Mouse (Mus musculus) CH12.LX (cell line): ENCODE measurements around the gene Ccdc30.

Experiments
- CHD1 ChIP-seq: IDR thresholded peaks from 2 replicates; pipeline ENCODE4 v1.6.1; 2012; ENCODE audit warnings: low read depth, low read length, improper control_type of control experiment, inconsistent platforms
- CTCF ChIP-seq, 2 experiments: IDR thresholded peaks in 1 of 2; conservative IDR thresholded peaks in 1 of 2; 2 replicates each; pipeline ENCODE4 v1.5.1; 2011 to 2012; ENCODE audit warnings: low read depth in 2 of 2, low read length in 2 of 2, improper control_type of control experiment in 1 of 2, inconsistent platforms in 1 of 2, mild to moderate bottlenecking in 1 of 2, moderate library complexity in 1 of 2
- EP300 ChIP-seq: IDR thresholded peaks from 2 replicates; pipeline ENCODE4 v1.6.1; 2011; ENCODE audit warnings: low read length, improper control_type of control experiment
- MAFK ChIP-seq: IDR thresholded peaks from 2 replicates; pipeline ENCODE4 v1.6.1; 2011; ENCODE audit warnings: low read length, improper control_type of control experiment; ENCODE audit not compliant: insufficient replicate concordance
- MAX ChIP-seq: IDR thresholded peaks from 2 replicates; pipeline ENCODE4 v1.6.1; 2011; ENCODE audit warnings: low read length, improper control_type of control experiment
- POLR2A ChIP-seq: IDR thresholded peaks from 2 replicates; pipeline ENCODE4 v1.6.1; 2011; ENCODE audit warnings: low read depth, mild to moderate bottlenecking, improper control_type of control experiment, low read length
- POLR2AphosphoS2 ChIP-seq: IDR thresholded peaks from 2 replicates; pipeline ENCODE4 v1.6.1; 2011; ENCODE audit warnings: low read depth, low read length, improper control_type of control experiment
- RAD21 ChIP-seq: IDR thresholded peaks from 2 replicates; pipeline ENCODE4 v1.6.1; 2011; ENCODE audit warnings: low read depth, mild to moderate bottlenecking, low read length, improper control_type of control experiment, moderate library complexity
- USF2 ChIP-seq: conservative IDR thresholded peaks from 2 replicates; pipeline ENCODE4 v1.6.1; 2011; ENCODE audit warnings: low read depth, low read length, improper control_type of control experiment
- ZNF384 ChIP-seq: IDR thresholded peaks from 2 replicates; pipeline ENCODE4 v1.6.1; 2012; ENCODE audit warnings: low read depth, low read length, improper control_type of control experiment, inconsistent platforms

DNA sequence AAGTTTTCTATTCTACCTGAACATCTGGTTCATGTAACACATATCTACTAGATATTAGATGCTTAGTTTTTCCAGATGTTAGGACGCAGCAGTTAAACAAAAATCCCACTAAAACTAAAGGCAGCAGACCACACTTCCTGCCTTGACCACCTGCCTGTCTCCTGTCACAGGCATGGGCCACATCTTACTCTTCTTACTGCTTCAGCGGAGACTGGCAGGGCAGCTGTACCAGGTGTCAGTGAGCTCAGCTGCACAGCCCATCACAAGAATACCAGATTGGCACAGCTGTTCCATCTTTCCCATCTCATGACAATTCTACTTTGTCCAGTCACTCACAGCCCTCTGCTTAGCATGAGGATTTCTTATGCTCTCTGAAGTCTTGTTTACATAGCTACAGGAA is 118.0 kb downstream of the Ccdc30 start:
- TF ChIP-seq CTCF (conservative IDR thresholded peaks at IDR 0.05 in 1 of 2, IDR thresholded peaks at IDR 0.05 in 1 of 2; ENCODE audit: low read depth in 2 of 2, low read length in 2 of 2) = no peak
- TF ChIP-seq MAFK = no peak
- TF ChIP-seq USF2 = no peak
- TF ChIP-seq POLR2AphosphoS2 = no peak
- TF ChIP-seq POLR2A = no peak
- TF ChIP-seq MAX = no peak
- no peak for TF ChIP-seq RAD21
- TF ChIP-seq CHD1 = no peak
- TF ChIP-seq EP300 = no peak
- TF ChIP-seq ZNF384 = no peak
